Mouse (Mus musculus) limb, embryonic 11.5 days (tissue): ENCODE data around the gene Itpk1. TPM values are rescaled to one million over a fixed set of nuclear protein-coding genes. Genes with fewer than 3 reads are reported as not detected.

ENCODE experiments used
- ATAC-seq: fragments of 200-750 bp; cut with Nextera tagmentation; 2 replicates; pipeline ENCODE4 v1.8.0; 2017; ENCODE audit warnings: low read depth; ENCODE audit not compliant: insufficient number of reproducible peaks, low FRiP score, low TSS enrichment
- DNase-seq: peaks from one replicate; pipeline ENCODE4 v3.0.0-alpha.2; 2015; ENCODE audit warnings: low spot score
- H3K27ac ChIP-seq: fragments of 300-500 bp; sonication (generic); replicated peaks from 2 replicates; pipeline ENCODE4 v1.5.1; 2014; ENCODE audit warnings: low read depth, mild to moderate bottlenecking, low read length
- H3K27me3 ChIP-seq: fragments of 300-500 bp; sonication (generic); 2 replicates; pipeline ENCODE4 v1.6.1; 2014; ENCODE audit warnings: mild to moderate bottlenecking, low read length, mixed read lengths; ENCODE audit not compliant: control insufficient read depth, insufficient read depth
- H3K36me3 ChIP-seq: fragments of 300-500 bp; sonication (generic); 2 replicates; pipeline ENCODE4 v1.6.1; 2014; ENCODE audit warnings: mild to moderate bottlenecking, low read length, moderate library complexity, mixed read lengths; ENCODE audit not compliant: control insufficient read depth, insufficient read depth
- H3K4me1 ChIP-seq: fragments of 300-500 bp; sonication (generic); 2 replicates; pipeline ENCODE4 v1.6.1; 2014; ENCODE audit warnings: low read length, mixed read lengths; ENCODE audit not compliant: control insufficient read depth, insufficient read depth
- H3K4me2 ChIP-seq: fragments of 300-500 bp; sonication (generic); 2 replicates; pipeline ENCODE4 v1.6.1; 2014; ENCODE audit warnings: low read depth, mild to moderate bottlenecking, moderate library complexity; ENCODE audit not compliant: severe bottlenecking
- H3K4me3 ChIP-seq: fragments of 300-500 bp; sonication (generic); 2 replicates; pipeline ENCODE4 v1.5.1; 2014; ENCODE audit warnings: low read depth, low read length
- H3K9ac ChIP-seq: fragments of 300-500 bp; sonication (generic); 2 replicates; pipeline ENCODE4 v1.6.1; 2014; ENCODE audit warnings: mild to moderate bottlenecking, low read length
- H3K9me3 ChIP-seq: fragments of 300-500 bp; sonication (generic); 2 replicates; pipeline ENCODE4 v1.6.1; 2016; ENCODE audit warnings: low read length; ENCODE audit not compliant: control insufficient read depth
- WGBS: fragments of 180-500 bp; shearing (Covaris S2); extraction: QIAGEN DNeasy Blood & Tissue Kit; methylation state at CpG from one replicate; pipeline ENCODE4 v1.1.7; 2014; 5-methylcytosine and 5-hydroxymethylcytosine counted together
- polyA plus RNA-seq: library from polyadenylated mRNA; unstranded; fragments of >200 nt; fragmentation: Nextera tagmentation; extraction: Ambion mirVana; gene quantifications from 2 replicates; pipeline ENCODE4 v1.2.1, GENCODE M21; 2014

The Itpk1 gene
- polyA plus RNA-seq, 1 experiment from 2014 or later, result 7.7 TPM

GRCm38 (mm10) chr12:102601847-102602246, 102.9 kb downstream of the Itpk1 start:
- Histone ChIP-seq H3K4me1 (peaks cover 28% of the 10 kb centered on the region), H3K36me3 (no peaks in the 10 kb centered on the region), H3K9me3 (peaks cover 5% of the 10 kb centered on the region; the same call in 1 of the 2 replicates), H3K27ac (no peak overlapping the region), H3K4me3 (no peak overlapping the region), H3K4me2 (no peak overlapping the region), H3K9ac (no peak overlapping the region), H3K27me3 (no peaks in the 10 kb centered on the region)
- ATAC-seq, result no peak
- WGBS, result 31% methylated on average over 8 of the region's 8 CpGs
- no peak for DNase-seq

GRCm38 (mm10) chr12:102600345-102600744, 104.4 kb downstream of the Itpk1 start:
- Histone ChIP-seq H3K9ac (no peak overlapping the region), H3K27ac (no peak overlapping the region), H3K9me3 (peaks cover 5% of the 10 kb centered on the region; the same call in 1 of the 2 replicates), H3K27me3 (no peaks in the 10 kb centered on the region), H3K4me3 (no peak overlapping the region), H3K4me2 (no peak overlapping the region), H3K4me1 (peaks cover 28% of the 10 kb centered on the region), H3K36me3 (no peaks in the 10 kb centered on the region)
- DNase-seq (no peak), ATAC-seq (no peak)
- 57% methylated on average over 6 of the region's 6 CpGs for WGBS

GRCm38 (mm10) chr12:102599801-102600200, 104.9 kb downstream of the Itpk1 start:
- no peak overlapping the region for H3K9ac ChIP-seq
- peaks cover 5% of the 10 kb centered on the region; the same call in 1 of the 2 replicates for H3K9me3 ChIP-seq
- DNase-seq (no peak), ATAC-seq (no peak)
- no peak overlapping the region for H3K27ac ChIP-seq
- no peaks in the 10 kb centered on the region for H3K27me3 ChIP-seq
- peaks cover 28% of the 10 kb centered on the region for H3K4me1 ChIP-seq
- no peak overlapping the region for H3K4me2 ChIP-seq
- H3K36me3 ChIP-seq, result no peaks in the 10 kb centered on the region
- 80% methylated on average over 7 of the region's 7 CpGs for WGBS
- H3K4me3 ChIP-seq, result no peak overlapping the region

- Histone ChIP-seq H3K4me2 (no peak overlapping the region), H3K27ac (no peak overlapping the region), H3K36me3 (no peaks in the 10 kb centered on the region), H3K9ac (no peak overlapping the region), H3K27me3 (no peaks in the 10 kb centered on the region), H3K4me1 (peaks cover 28% of the 10 kb centered on the region), H3K9me3 (peaks cover 5% of the 10 kb centered on the region; the same call in 1 of the 2 replicates), H3K4me3 (no peak overlapping the region)
- no peak for DNase-seq
- no peak for ATAC-seq
- 93% methylated on average over 3 of the region's 3 CpGs for WGBS
Observed at GRCm38 (mm10) chr12:102598535-102598934, 106.2 kb downstream of the Itpk1 start.

- no peaks in the 10 kb centered on the region for H3K27me3 ChIP-seq
- WGBS, result 38% methylated on average over 4 of the region's 4 CpGs
- H3K36me3 ChIP-seq, result no peaks in the 10 kb centered on the region
- H3K4me2 ChIP-seq, result 0 out of 2 replicates have a peak overlapping the region, but pooled peaks have one; percentile 15
- no peak overlapping the region for H3K4me3 ChIP-seq
- H3K9me3 ChIP-seq, result peaks cover 5% of the 10 kb centered on the region; the same call in 1 of the 2 replicates
- peak; percentile 39 for DNase-seq
- no peak overlapping the region for H3K9ac ChIP-seq
- 0 out of 2 replicates have a peak overlapping the region, but pooled peaks have one; percentile 8 for H3K27ac ChIP-seq
- 0 out of 2 replicates have a peak, but pooled peaks have one; percentile 33 for ATAC-seq
- peaks cover 27% of the 10 kb centered on the region for H3K4me1 ChIP-seq
Observed at GRCm38 (mm10) chr12:102597466-102597865, 107.3 kb downstream of the Itpk1 start.

GRCm38 (mm10) chr12:102596410-102596809, 108.3 kb downstream of the Itpk1 start:
- H3K4me3 ChIP-seq, result no peak overlapping the region
- H3K27me3 ChIP-seq, result no peaks in the 10 kb centered on the region
- peaks cover 5% of the 10 kb centered on the region; the same call in 1 of the 2 replicates for H3K9me3 ChIP-seq
- peaks cover 17% of the 10 kb centered on the region for H3K4me1 ChIP-seq
- H3K9ac ChIP-seq, result no peak overlapping the region
- H3K4me2 ChIP-seq, result no peak overlapping the region
- no peaks in the 10 kb centered on the region for H3K36me3 ChIP-seq
- H3K27ac ChIP-seq, result no peak overlapping the region
- DNase-seq (no peak), ATAC-seq (no peak)
- 60% methylated on average over 7 of the region's 7 CpGs for WGBS

GRCm38 (mm10) chr12:102594627-102595026, 110.1 kb downstream of the Itpk1 start:
- H3K4me3 ChIP-seq, result no peak overlapping the region
- WGBS, result 79% methylated on average over 9 of the region's 9 CpGs
- H3K27ac ChIP-seq, result no peak overlapping the region
- no peaks in the 10 kb centered on the region for H3K27me3 ChIP-seq
- ATAC-seq (no peak), DNase-seq (no peak)
- no peak overlapping the region for H3K9ac ChIP-seq
- 0 out of 2 replicates have a peak, but pooled peaks cover 4% of the 10 kb centered on the region for H3K4me1 ChIP-seq
- H3K36me3 ChIP-seq, result no peaks in the 10 kb centered on the region
- no peak overlapping the region for H3K4me2 ChIP-seq
- H3K9me3 ChIP-seq, result peaks cover 5% of the 10 kb centered on the region; the same call in 1 of the 2 replicates

GRCm38 (mm10) chr12:102593699-102594098, 111.0 kb downstream of the Itpk1 start:
- Histone ChIP-seq H3K36me3 (no peaks in the 10 kb centered on the region), H3K9me3 (peaks cover 5% of the 10 kb centered on the region; the same call in 1 of the 2 replicates), H3K4me3 (no peak overlapping the region), H3K9ac (no peak overlapping the region), H3K4me1 (0 out of 2 replicates have a peak, but pooled peaks cover 4% of the 10 kb centered on the region), H3K27me3 (no peaks in the 10 kb centered on the region), H3K4me2 (no peak overlapping the region), H3K27ac (no peak overlapping the region)
- WGBS, result 82% methylated on average over 9 of the region's 9 CpGs
- no peak for ATAC-seq
- no peak for DNase-seq
